Mouse (Mus musculus) forebrain, embryonic 16.5 days (tissue): ENCODE results near the gene Cd37. TPM values are rescaled to one million over a fixed set of nuclear protein-coding genes. Genes with fewer than 3 reads are reported as not detected.
A peak's percentile ranks its signal among the peaks of the same experiment; 100 is the strongest.

Source experiments
- ATAC-seq: fragments of 200-750 bp; cut with Nextera tagmentation; 2 replicates; pipeline ENCODE4 v1.8.0; 2017; ENCODE audit warnings: mild to moderate bottlenecking, moderate library complexity
- H3K27ac ChIP-seq: fragments of 300-500 bp; sonication (generic); 2 replicates; pipeline ENCODE4 v1.5.1; 2014; ENCODE audit warnings: low read length, control low read depth
- H3K27me3 ChIP-seq: fragments of 300-500 bp; sonication (generic); replicated peaks from 2 replicates; pipeline ENCODE4 v1.6.1; 2014; ENCODE audit warnings: low read length; ENCODE audit not compliant: control insufficient read depth, insufficient read depth
- H3K36me3 ChIP-seq: fragments of 300-500 bp; sonication (generic); 2 replicates; pipeline ENCODE4 v1.6.1; 2014; ENCODE audit not compliant: control insufficient read depth, insufficient read depth
- H3K4me1 ChIP-seq: fragments of 300-500 bp; sonication (generic); replicated peaks from 2 replicates; pipeline ENCODE4 v1.6.1; 2014; ENCODE audit warnings: low read length; ENCODE audit not compliant: control insufficient read depth, insufficient read depth
- H3K4me2 ChIP-seq: fragments of 300-500 bp; sonication (generic); 2 replicates; pipeline ENCODE4 v1.6.1; 2014; ENCODE audit warnings: mild to moderate bottlenecking, low read length, control low read depth
- H3K4me3 ChIP-seq: fragments of 300-500 bp; sonication (generic); replicated peaks from 2 replicates; pipeline ENCODE4 v1.5.1; 2014; ENCODE audit warnings: mild to moderate bottlenecking, low read length, control low read depth
- H3K9ac ChIP-seq: fragments of 300-500 bp; sonication (generic); replicated peaks from 2 replicates; pipeline ENCODE4 v1.6.1; 2014; ENCODE audit warnings: low read depth, low read length, control low read depth
- H3K9me3 ChIP-seq: fragments of 300-500 bp; sonication (generic); 2 replicates; pipeline ENCODE4 v1.6.1; 2016; ENCODE audit warnings: low read length; ENCODE audit not compliant: control insufficient read depth
- WGBS: fragments of 180-500 bp; shearing (Covaris S2); extraction: QIAGEN DNeasy Blood & Tissue Kit; methylation state at CpG from one replicate; pipeline ENCODE4 v1.1.7; 2014; 5-methylcytosine and 5-hydroxymethylcytosine counted together
- polyA plus RNA-seq: library from polyadenylated mRNA; unstranded; fragments of >200 nt; fragmentation: Nextera tagmentation; extraction: Ambion mirVana; gene quantifications from 2 replicates; pipeline ENCODE4 v1.2.1, GENCODE M21; 2015

The Cd37 gene
- polyA plus RNA-seq, 1 experiment from 2014 or later, result 1.5 TPM

DNA sequence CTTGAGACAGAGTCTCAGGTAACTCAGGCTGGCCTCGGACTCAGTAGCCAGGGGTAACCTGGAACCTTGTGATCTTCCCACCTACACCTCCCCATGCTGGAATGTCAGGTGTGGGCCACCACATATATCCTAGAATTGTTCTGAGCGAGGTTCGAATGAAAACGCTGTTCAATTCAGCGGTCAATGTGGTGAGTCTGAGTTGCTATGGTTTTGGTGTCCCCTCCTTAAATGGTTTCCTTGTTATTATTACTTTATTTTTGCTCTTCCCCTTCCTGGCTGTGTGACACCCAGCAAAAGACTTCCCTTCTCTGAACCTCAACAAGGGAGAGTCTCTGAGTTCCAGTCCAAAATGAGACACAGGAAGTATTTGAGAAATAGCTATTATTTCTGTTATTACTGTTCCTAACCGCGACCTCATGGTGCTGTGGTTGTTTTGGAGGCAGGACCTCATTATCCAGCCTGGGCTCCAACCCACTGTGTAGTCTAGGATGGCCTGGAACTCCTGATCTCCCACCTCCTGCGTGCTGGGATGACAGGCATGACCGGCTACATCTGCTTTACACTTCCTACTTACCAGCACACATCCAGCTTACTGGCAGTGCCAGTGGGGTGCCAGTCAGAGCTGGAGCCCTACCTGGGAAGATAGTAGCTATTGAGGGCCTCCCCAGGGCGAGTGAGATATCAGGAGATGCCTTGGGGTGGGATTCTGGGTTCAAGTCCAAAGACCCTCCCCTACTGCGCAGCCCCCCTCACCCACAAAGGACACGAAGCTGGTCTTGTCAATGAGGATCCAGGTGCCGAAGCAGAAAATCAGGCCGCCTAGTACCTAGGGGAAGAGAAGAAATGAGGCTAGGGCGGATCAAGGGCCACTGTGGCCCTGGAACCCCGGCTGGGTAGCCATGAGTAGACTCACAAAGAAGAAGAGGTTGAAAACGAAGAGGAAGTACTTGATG lies 892 bp downstream of the Cd37 start:
- no peak for ATAC-seq
- Histone ChIP-seq H3K4me1 (peaks cover 30% of the 10 kb centered on the region), H3K9ac (no peak overlapping the region), H3K27ac (no peak overlapping the region), H3K36me3 (no peaks in the 10 kb centered on the region), H3K4me3 (no peak overlapping the region), H3K9me3 (no peaks in the 10 kb centered on the region), H3K27me3 (peaks cover 18% of the 10 kb centered on the region), H3K4me2 (no peak overlapping the region)
- WGBS, result 74% methylated on average over 17 of the region's 17 CpGs

GRCm38 (mm10) chr7:45235656-45236180 lies 3.2 kb downstream of the Cd37 start:
- no peak; the same call in 1 of the 2 replicates for ATAC-seq
- H3K4me3 ChIP-seq, result peak overlapping the region; percentile 2; the same call in 1 of the 2 replicates
- 33% methylated on average over 17 of the region's 17 CpGs for WGBS
- no peaks in the 10 kb centered on the region for H3K36me3 ChIP-seq
- peaks cover 14% of the 10 kb centered on the region for H3K27me3 ChIP-seq
- peak overlapping the region; percentile 43 for H3K4me2 ChIP-seq
- H3K9ac ChIP-seq, result peak overlapping the region; percentile 12; the same call in 1 of the 2 replicates
- H3K9me3 ChIP-seq, result no peaks in the 10 kb centered on the region
- peaks cover 27% of the 10 kb centered on the region for H3K4me1 ChIP-seq
- peak overlapping the region; percentile 5; the same call in 1 of the 2 replicates for H3K27ac ChIP-seq

DNA sequence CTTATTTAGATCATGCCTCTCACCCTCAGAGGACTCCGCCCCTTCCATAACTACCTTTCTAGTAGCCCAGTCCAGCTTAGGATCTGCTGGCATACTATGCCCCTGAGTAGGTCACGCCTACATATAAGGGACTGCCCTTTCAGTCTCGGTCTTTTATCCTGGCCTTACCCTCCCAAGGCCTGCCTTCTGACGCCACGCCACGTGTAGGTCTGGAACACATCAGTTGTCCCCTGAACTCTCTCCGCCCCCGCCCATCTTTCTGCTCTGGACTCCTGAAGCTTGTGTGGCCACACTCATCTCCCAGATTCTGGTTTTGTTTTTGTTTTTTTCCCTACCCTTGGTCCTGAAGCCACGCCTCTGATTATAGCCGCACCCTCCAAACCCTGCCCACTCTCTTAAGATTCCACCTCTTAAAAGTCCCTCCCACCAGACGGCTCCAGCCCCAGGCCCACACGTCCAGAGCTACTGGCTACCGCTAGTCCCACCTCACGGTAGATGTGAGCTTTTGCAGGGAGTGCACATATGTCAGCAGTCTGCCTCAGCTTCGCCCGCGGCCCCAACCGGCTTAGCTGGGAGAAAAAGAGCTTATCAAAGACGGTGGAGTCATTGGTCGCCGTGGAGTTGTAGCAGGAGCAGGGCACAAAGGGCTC lies 3.9 kb downstream of the Cd37 start:
- Histone ChIP-seq H3K27ac (peak overlapping the region; percentile 5; the same call in 1 of the 2 replicates), H3K4me2 (peak overlapping the region; percentile 43), H3K27me3 (peaks cover 14% of the 10 kb centered on the region; the same call in 1 of the 2 replicates), H3K36me3 (no peaks in the 10 kb centered on the region), H3K9me3 (no peaks in the 10 kb centered on the region), H3K4me1 (peaks cover 23% of the 10 kb centered on the region), H3K9ac (peak overlapping the region; percentile 38; the same call in 1 of the 2 replicates), H3K4me3 (peak overlapping the region; percentile 2; the same call in 1 of the 2 replicates)
- peak; percentile 75 for ATAC-seq
- WGBS, result 8% methylated on average over 21 of the region's 21 CpGs

DNA sequence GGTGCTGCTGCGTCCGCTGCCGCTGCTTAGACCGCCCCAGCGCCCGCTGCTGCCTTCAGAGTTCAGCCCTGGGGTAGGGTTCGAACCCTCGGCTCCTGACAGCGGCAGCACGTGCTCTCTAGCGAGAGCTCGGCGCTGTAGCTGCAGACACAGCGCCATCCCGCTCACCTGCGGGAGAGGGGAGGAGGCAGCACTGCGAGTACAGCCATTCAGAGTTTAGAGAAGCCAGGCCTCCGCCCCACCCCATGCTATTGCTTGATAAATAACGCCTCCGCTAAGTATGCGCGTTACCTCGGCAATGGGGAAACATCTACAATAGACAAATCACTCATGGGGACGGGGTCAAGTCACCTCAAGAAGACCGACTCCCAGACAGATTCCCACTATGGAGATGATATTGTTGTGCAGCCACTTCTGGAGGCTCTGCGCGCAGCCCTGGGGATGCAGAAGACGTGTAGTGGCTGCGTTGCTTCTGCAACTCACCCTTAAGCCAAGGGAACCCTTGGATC lies 4.5 kb downstream of the Cd37 start:
- Histone ChIP-seq H3K4me2 (peak overlapping the region; percentile 43), H3K27me3 (peaks cover 11% of the 10 kb centered on the region; the same call in 1 of the 2 replicates), H3K4me3 (peak overlapping the region; percentile 2; the same call in 1 of the 2 replicates), H3K4me1 (peaks cover 23% of the 10 kb centered on the region), H3K27ac (peak overlapping the region; percentile 66), H3K36me3 (no peaks in the 10 kb centered on the region), H3K9ac (peak overlapping the region; percentile 38; the same call in 1 of the 2 replicates), H3K9me3 (no peaks in the 10 kb centered on the region)
- ATAC-seq, result 0 out of 2 replicates have a peak, but pooled peaks have one; percentile 22
- 9% methylated on average over 29 of the region's 29 CpGs for WGBS

DNA sequence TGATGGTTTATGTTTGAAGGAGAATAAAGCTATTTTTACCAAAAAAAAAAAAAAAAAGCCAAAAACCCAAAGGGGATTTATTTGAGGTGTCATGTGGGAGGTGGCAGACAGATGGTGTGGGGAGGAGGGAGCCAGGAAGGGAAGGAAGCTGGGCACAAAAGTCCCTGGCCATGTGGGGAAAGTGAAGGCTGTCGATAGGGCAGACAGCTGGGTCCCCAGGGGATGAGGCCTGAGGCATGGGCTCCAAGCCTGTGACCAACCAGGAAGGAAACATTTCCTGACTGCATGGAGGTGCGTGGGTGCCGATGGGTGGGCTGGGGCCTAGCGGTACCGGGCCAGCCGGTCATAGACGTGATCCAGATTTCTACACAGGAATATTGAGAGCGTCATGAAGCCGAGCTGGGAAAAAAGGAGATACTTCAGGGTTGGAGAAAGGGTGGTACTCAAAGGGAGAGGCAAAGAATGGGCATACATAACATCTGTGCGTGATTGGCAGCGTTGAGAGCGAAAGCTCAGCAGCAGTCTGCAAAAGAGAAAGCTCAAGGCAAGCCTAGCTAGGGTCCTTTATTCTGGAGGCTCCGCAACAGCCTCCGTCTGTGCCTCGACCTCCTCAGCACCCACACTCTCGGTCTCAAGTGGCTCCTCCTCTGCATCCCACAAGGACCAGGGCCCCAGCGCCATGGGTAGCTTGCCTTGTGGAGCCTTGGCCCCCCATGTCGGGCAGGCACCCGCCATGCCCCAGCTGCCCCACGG lies 5.2 kb downstream of the Cd37 start:
- no peaks in the 10 kb centered on the region for H3K9me3 ChIP-seq
- H3K27ac ChIP-seq, result peak overlapping the region; percentile 66
- H3K36me3 ChIP-seq, result no peaks in the 10 kb centered on the region
- peak overlapping the region; percentile 2; the same call in 1 of the 2 replicates for H3K4me3 ChIP-seq
- 0 out of 2 replicates have a peak, but pooled peaks cover 8% of the 10 kb centered on the region for H3K27me3 ChIP-seq
- ATAC-seq, result peak; percentile 24; the same call in 1 of the 2 replicates
- peak overlapping the region; percentile 43 for H3K4me2 ChIP-seq
- peak overlapping the region; percentile 38; the same call in 1 of the 2 replicates for H3K9ac ChIP-seq
- H3K4me1 ChIP-seq, result peaks cover 23% of the 10 kb centered on the region
- WGBS, result 13% methylated on average over 20 of the region's 20 CpGs

DNA sequence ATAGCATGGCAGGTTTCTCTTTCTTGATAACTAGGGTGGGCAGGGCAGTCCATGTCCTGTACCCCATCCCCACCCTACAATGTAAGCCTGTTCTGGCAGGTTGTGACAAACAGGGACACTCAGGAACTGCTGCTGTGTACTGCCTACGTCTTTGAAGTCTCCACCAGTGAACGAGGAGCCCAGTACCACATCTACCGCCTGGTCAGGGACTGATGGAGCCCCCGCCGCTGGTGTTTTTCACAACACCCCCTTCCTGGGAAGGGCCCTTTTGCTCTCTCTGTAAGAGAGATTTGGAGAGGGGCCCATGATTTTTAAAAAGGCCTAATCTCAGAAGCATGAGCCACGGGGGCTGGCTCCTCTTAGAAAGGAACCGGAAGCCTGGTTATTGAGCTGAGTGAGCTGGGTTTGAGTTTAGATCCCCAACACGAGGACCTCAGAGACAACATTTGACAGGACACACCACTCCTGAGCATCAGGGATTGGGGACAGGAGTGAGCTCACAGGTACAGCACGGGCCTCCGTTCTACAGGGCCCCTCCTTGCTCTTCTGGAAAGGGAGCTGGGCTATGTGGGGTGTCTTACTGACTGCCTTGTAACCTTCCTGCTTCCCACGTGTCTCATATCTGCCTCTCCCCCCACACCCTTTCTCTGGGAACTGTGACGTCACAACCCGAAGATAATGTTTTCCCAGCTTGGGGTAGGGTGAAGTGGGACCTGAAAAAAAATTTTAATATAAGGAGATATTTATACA lies 6.0 kb downstream of the Cd37 start:
- Histone ChIP-seq H3K4me1 (peaks cover 23% of the 10 kb centered on the region), H3K9me3 (no peaks in the 10 kb centered on the region), H3K4me2 (no peak overlapping the region), H3K9ac (no peak overlapping the region), H3K4me3 (no peak overlapping the region), H3K27ac (no peak overlapping the region), H3K27me3 (no peaks in the 10 kb centered on the region), H3K36me3 (no peaks in the 10 kb centered on the region)
- 64% methylated on average over 13 of the region's 13 CpGs for WGBS
- ATAC-seq, result no peak

DNA sequence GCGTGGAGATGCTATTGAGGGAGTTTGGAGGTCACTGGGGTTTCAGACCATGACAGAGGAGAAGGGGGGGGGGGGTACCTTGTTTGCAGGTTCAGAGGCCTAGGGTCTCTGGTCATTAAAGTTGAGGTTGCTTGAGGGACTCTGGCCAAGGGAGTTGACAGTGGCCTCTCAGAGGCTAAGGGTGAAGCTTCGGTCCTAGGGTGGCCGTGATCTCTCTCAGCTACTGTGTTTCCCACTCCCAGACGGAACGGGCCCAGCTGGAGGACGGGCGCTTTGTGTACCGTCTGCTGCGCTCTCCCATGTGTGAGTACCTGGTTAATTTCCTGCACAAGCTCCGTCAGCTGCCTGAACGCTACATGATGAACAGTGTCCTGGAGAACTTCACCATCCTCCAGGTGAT lies 7.0 kb downstream of the Cd37 start:
- Histone ChIP-seq H3K27ac (no peak overlapping the region), H3K27me3 (no peaks in the 10 kb centered on the region), H3K36me3 (no peaks in the 10 kb centered on the region), H3K9me3 (no peaks in the 10 kb centered on the region), H3K4me3 (no peak overlapping the region), H3K9ac (no peak overlapping the region), H3K4me1 (peaks cover 23% of the 10 kb centered on the region), H3K4me2 (no peak overlapping the region)
- no peak for ATAC-seq
- 80% methylated on average over 11 of the region's 11 CpGs for WGBS

DNA sequence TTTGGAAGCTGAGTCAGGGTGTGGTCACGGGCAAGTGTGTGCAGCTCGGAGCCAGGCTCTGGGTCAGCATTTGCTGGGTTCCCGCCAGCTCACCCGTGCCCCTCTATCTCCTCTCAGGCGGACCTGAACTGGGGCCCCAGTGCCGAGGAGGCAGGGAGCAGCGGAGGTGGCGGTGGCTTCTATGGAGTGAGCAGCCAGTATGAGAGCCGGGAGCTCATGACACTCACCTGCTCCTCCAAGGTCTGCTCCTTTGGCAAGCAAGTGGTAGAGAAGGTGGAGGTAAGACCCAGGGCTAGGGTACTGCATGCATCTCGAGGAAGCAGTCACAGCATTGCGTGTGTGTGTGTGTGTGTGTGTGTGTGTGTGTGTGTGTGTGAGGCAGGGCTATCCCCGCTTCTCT lies 7.7 kb downstream of the Cd37 start:
- Histone ChIP-seq H3K9ac (no peak overlapping the region), H3K36me3 (no peaks in the 10 kb centered on the region), H3K4me1 (peaks cover 23% of the 10 kb centered on the region), H3K4me2 (no peak overlapping the region), H3K9me3 (no peaks in the 10 kb centered on the region), H3K4me3 (no peak overlapping the region), H3K27me3 (no peaks in the 10 kb centered on the region), H3K27ac (no peak overlapping the region)
- WGBS, result 90% methylated on average over 12 of the region's 12 CpGs
- no peak for ATAC-seq
